Mouse (Mus musculus) limb, embryonic 14.5 days (tissue): ENCODE measurements around the gene Map2k1. TPM values are rescaled to one million over a fixed set of nuclear protein-coding genes. Genes with fewer than 3 reads are reported as not detected.
"Not testable (repeated sequence)": the region's sequence is repeated elsewhere in the genome, so short reads cannot be mapped to it uniquely, and the experiment has no call there.

Experiments used
- ATAC-seq: fragments of 200-750 bp; cut with Nextera tagmentation; 2 replicates; pipeline ENCODE4 v1.8.0; 2017; ENCODE audit warnings: low read depth, moderate number of reproducible peaks, moderate TSS enrichment; ENCODE audit not compliant: low FRiP score
- DNase-seq: peaks from one replicate; pipeline ENCODE4 v3.0.0-alpha.2; 2015; ENCODE audit warnings: low spot score
- H3K27ac ChIP-seq: fragments of 300-500 bp; sonication (generic); replicated peaks from 2 replicates; pipeline ENCODE4 v1.5.1; 2014; ENCODE audit warnings: low read depth, mild to moderate bottlenecking, low read length, moderate library complexity, mixed read lengths
- H3K27me3 ChIP-seq: fragments of 300-500 bp; sonication (generic); 2 replicates; pipeline ENCODE4 v1.6.1; 2014; ENCODE audit warnings: low read length, mixed read lengths; ENCODE audit not compliant: control insufficient read depth, insufficient read depth
- H3K36me3 ChIP-seq: fragments of 300-500 bp; sonication (generic); 2 replicates; pipeline ENCODE4 v1.6.1; 2014; ENCODE audit warnings: mild to moderate bottlenecking, low read length, moderate library complexity, mixed read lengths; ENCODE audit not compliant: control insufficient read depth, insufficient read depth
- H3K4me1 ChIP-seq: fragments of 300-500 bp; sonication (generic); 2 replicates; pipeline ENCODE4 v1.6.1; 2014; ENCODE audit warnings: antibody characterized with exemption, low read length, mixed read lengths; ENCODE audit not compliant: control insufficient read depth, insufficient read depth
- H3K4me2 ChIP-seq: fragments of 300-500 bp; sonication (generic); replicated peaks from 2 replicates; pipeline ENCODE4 v1.6.1; 2014; ENCODE audit warnings: low read depth, mild to moderate bottlenecking, low read length, moderate library complexity; ENCODE audit not compliant: severe bottlenecking
- H3K4me3 ChIP-seq: fragments of 300-500 bp; sonication (generic); replicated peaks from 2 replicates; pipeline ENCODE4 v1.5.1; 2014; ENCODE audit warnings: low read length
- H3K9ac ChIP-seq: fragments of 300-500 bp; sonication (generic); 2 replicates; pipeline ENCODE4 v1.6.1; 2014; ENCODE audit warnings: mild to moderate bottlenecking, low read depth, low read length, moderate library complexity; ENCODE audit not compliant: severe bottlenecking
- H3K9me3 ChIP-seq: fragments of 300-500 bp; sonication (generic); 2 replicates; pipeline ENCODE4 v1.6.1; 2016; ENCODE audit warnings: low read length; ENCODE audit not compliant: control insufficient read depth
- POLR2A ChIP-seq: fragments of 200-500 bp; IDR thresholded peaks from 2 replicates; pipeline ENCODE4 v1.8.0; 2012; ENCODE audit warnings: inconsistent platforms, mild to moderate bottlenecking, moderate library complexity, borderline replicate concordance; ENCODE audit not compliant: insufficient read depth, insufficient read length; ENCODE audit errors: extremely low read depth
- WGBS: fragments of 180-500 bp; shearing (Covaris S2); extraction: QIAGEN DNeasy Blood & Tissue Kit; methylation state at CpG from one replicate; pipeline ENCODE4 v1.1.7; 2014; 5-methylcytosine and 5-hydroxymethylcytosine counted together
- polyA plus RNA-seq, 2 experiments: library from polyadenylated mRNA; depleted of rRNA in 1 of 2; stranded (reverse) in 1 of 2; unstranded in 1 of 2; fragments of >200 nt; fragmentation: Nextera tagmentation in 1 of 2; extraction: Ambion mirVana in 1 of 2; gene quantifications; 2 replicates each; pipeline versions ENCODE4 v1.2.1 to v1.2.3; 2012 to 2014

Gene Map2k1
- polyA plus RNA-seq, 2 experiments = 51.3 to 81.3 TPM

DNA sequence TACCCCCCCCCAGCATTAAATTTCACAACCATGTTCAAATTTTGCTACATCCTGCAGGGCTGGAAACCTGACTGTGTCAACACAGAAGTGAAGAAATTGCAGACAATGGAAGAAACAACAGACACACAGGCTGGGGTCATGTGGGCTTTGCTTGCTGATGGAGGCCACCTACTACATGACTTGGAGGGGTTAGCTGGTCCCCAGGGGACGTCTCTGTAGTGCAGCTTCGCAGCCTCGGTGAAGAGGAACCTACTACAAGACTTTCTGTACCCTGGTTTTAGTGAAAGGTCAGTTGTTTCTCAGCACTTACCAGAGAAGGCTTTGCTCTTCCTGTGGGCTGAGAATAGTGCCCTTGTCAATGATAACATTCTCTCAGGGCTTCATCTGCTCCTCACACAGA lies 17.8 kb upstream of the Map2k1 start:
- no peak overlapping the region for H3K4me2 ChIP-seq
- no peak overlapping the region for H3K9ac ChIP-seq
- ATAC-seq = no peak
- DNase-seq = no peak
- H3K4me3 ChIP-seq = no peak overlapping the region
- no peak for TF ChIP-seq POLR2A
- H3K27me3 ChIP-seq = no peaks in the 10 kb centered on the region
- H3K27ac ChIP-seq = no peak overlapping the region
- WGBS = 65% methylated on average over 3 of the region's 3 CpGs
- H3K36me3 ChIP-seq = no peaks in the 10 kb centered on the region
- H3K9me3 ChIP-seq = no peaks in the 10 kb centered on the region
- H3K4me1 ChIP-seq = no peaks in the 10 kb centered on the region

GRCm38 (mm10) chr9:64268836-64269235 lies 15.4 kb upstream of the Map2k1 start:
- ATAC-seq, H3K4me1 ChIP-seq, H3K27me3 ChIP-seq, H3K36me3 ChIP-seq, DNase-seq, H3K4me2 ChIP-seq, H3K9me3 ChIP-seq, H3K27ac ChIP-seq, H3K9ac ChIP-seq, H3K4me3 ChIP-seq: not testable (repeated sequence)
- 92% methylated on average over 8 of the region's 8 CpGs for WGBS

- no peak overlapping the region for H3K4me2 ChIP-seq
- no peak overlapping the region for H3K4me3 ChIP-seq
- H3K27ac ChIP-seq = no peak overlapping the region
- TF ChIP-seq POLR2A = no peak
- no peak overlapping the region for H3K9ac ChIP-seq
- no peaks in the 10 kb centered on the region for H3K4me1 ChIP-seq
- ATAC-seq (no peak), DNase-seq (no peak)
- no peaks in the 10 kb centered on the region for H3K36me3 ChIP-seq
- no peaks in the 10 kb centered on the region for H3K27me3 ChIP-seq
- WGBS = 81% methylated on average over 10 of the region's 10 CpGs
- H3K9me3 ChIP-seq = no peaks in the 10 kb centered on the region
These were observed 14.8 kb upstream of the Map2k1 start for GRCm38 (mm10) chr9:64268196-64268595.

DNA sequence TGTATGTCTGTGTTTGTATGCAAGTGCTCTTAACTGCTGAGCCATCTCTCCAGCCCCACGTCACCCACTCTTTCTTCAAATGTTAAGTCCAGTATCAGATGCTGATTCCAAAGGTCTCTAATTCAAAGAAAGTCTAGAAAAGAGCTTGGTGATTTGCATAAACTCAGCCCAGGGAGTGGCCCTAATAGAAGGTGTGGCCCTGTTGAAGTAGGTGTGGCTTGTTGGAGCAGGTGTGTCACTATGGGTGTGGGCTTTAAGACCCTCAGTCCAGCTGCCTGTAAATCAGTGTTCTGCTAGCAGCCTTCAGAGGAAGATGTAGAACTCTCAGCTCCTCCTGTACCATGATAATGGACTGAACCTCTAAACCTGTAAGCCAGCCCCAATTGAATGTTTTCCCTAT lies 13.8 kb upstream of the Map2k1 start:
- no peak for TF ChIP-seq POLR2A
- H3K36me3 ChIP-seq = no peaks in the 10 kb centered on the region
- 84% methylated on average over 1 of the region's 1 CpGs for WGBS
- no peak for ATAC-seq
- no peaks in the 10 kb centered on the region for H3K9me3 ChIP-seq
- no peak overlapping the region for H3K4me2 ChIP-seq
- H3K9ac ChIP-seq = no peak overlapping the region
- H3K27me3 ChIP-seq = no peaks in the 10 kb centered on the region
- DNase-seq = no peak
- H3K4me3 ChIP-seq = no peak overlapping the region
- H3K4me1 ChIP-seq = no peaks in the 10 kb centered on the region
- H3K27ac ChIP-seq = no peak overlapping the region

GRCm38 (mm10) chr9:64264813-64265212 lies 11.4 kb upstream of the Map2k1 start:
- no peaks in the 10 kb centered on the region for H3K9me3 ChIP-seq
- no peak overlapping the region for H3K27ac ChIP-seq
- no peak overlapping the region for H3K4me3 ChIP-seq
- no peak for TF ChIP-seq POLR2A
- H3K27me3 ChIP-seq = no peaks in the 10 kb centered on the region
- H3K4me1 ChIP-seq = no peaks in the 10 kb centered on the region
- H3K36me3 ChIP-seq = no peaks in the 10 kb centered on the region
- DNase-seq (no peak), ATAC-seq (no peak)
- H3K4me2 ChIP-seq = no peak overlapping the region
- H3K9ac ChIP-seq = no peak overlapping the region
- 40% methylated on average over 1 of the region's 1 CpGs for WGBS

DNA sequence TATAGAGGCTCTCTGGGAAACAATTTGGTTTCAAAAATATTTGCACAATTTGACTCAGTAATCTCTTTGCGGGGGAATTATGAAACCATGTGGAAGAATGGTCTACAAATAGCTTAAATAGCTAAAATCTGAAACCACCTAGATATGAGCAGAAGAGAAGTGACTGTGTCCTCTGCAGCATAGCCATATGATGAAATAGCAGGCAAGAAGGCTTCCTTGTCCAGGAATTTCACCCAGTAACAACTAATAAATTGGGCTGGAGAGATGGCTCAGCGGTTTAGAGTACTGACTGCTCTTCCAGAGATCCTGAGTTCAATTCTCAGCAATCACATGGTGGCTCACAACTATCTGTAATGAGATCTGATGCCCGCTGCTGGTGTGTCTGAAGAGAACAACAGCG lies 7.6 kb upstream of the Map2k1 start:
- no peak overlapping the region for H3K4me2 ChIP-seq
- H3K9me3 ChIP-seq = no peaks in the 10 kb centered on the region
- ATAC-seq (no peak), DNase-seq (no peak)
- no peak overlapping the region for H3K9ac ChIP-seq
- TF ChIP-seq POLR2A = no peak
- 87% methylated on average over 4 of the region's 4 CpGs for WGBS
- no peaks in the 10 kb centered on the region for H3K36me3 ChIP-seq
- H3K27me3 ChIP-seq = no peaks in the 10 kb centered on the region
- no peak overlapping the region for H3K27ac ChIP-seq
- H3K4me1 ChIP-seq = no peaks in the 10 kb centered on the region
- H3K4me3 ChIP-seq = no peak overlapping the region
